Mouse (Mus musculus): ENCODE measurements at regions not wholly inside any gene's neighbourhood (a gene's known extent, or its start where the extent isn't known, plus 50 kb on each side); places are given as distances from the start of the nearest gene placed in this dataset.

GRCm38 (mm10) chr16:30852595-30852994 is 228.6 kb downstream of the Xxylt1 start:
- 61% methylated on average over 1 of the region's 1 CpGs for WGBS
- ATAC-seq (ENCODE audit: low read depth), result no peak
- H3K4me2 ChIP-seq (ENCODE audit: low read depth, low read length), result no peak overlapping the region

GRCm38 (mm10) chr16:30854716-30855115 is 226.5 kb downstream of the Xxylt1 start:
- no peak overlapping the region for H3K27ac ChIP-seq (replicated peaks; ENCODE audit: low read depth, low read length)
- DNase-seq (ENCODE audit: low spot score) (no peak), ATAC-seq (ENCODE audit: low read depth) (no peak)
- no peak overlapping the region for H3K4me3 ChIP-seq (ENCODE audit: low read depth, low read length)
- no peak overlapping the region for H3K9ac ChIP-seq (ENCODE audit: low read depth, low read length)
- H3K36me3 ChIP-seq (ENCODE audit: control insufficient read depth, insufficient read depth, low read length), result no peaks in the 10 kb centered on the region
- H3K27me3 ChIP-seq (replicated peaks; ENCODE audit: control insufficient read depth, insufficient read depth, low read length), result no peaks in the 10 kb centered on the region
- H3K4me2 ChIP-seq (ENCODE audit: low read depth, low read length), result no peak overlapping the region
- H3K4me1 ChIP-seq (ENCODE audit: control insufficient read depth, insufficient read depth, low read length), result no peaks in the 10 kb centered on the region
- H3K9me3 ChIP-seq (ENCODE audit: control insufficient read depth, low read length), result no peaks in the 10 kb centered on the region
- WGBS, result 78% methylated on average over 4 of the region's 4 CpGs

More at GRCm38 (mm10) chr16:30852595-30852994, 228.6 kb downstream of the Xxylt1 start:
- no peak for DNase-seq (ENCODE audit: low spot score)
- H3K9me3 ChIP-seq (ENCODE audit: control insufficient read depth, low read length), result no peaks in the 10 kb centered on the region
- no peak overlapping the region for H3K27ac ChIP-seq (replicated peaks; ENCODE audit: low read depth, low read length)
- H3K36me3 ChIP-seq (ENCODE audit: control insufficient read depth, insufficient read depth, low read length), result no peaks in the 10 kb centered on the region
- H3K4me1 ChIP-seq (ENCODE audit: control insufficient read depth, insufficient read depth, low read length), result no peaks in the 10 kb centered on the region
- no peak overlapping the region for H3K4me3 ChIP-seq (ENCODE audit: low read depth, low read length)
- no peaks in the 10 kb centered on the region for H3K27me3 ChIP-seq (replicated peaks; ENCODE audit: control insufficient read depth, insufficient read depth, low read length)
- no peak overlapping the region for H3K9ac ChIP-seq (ENCODE audit: low read depth, low read length)

GRCm38 (mm10) chr16:30857656-30858055 is 223.6 kb downstream of the Xxylt1 start:
- H3K27me3 ChIP-seq (replicated peaks; ENCODE audit: control insufficient read depth, insufficient read depth, low read length), result no peaks in the 10 kb centered on the region
- H3K4me1 ChIP-seq (ENCODE audit: control insufficient read depth, insufficient read depth, low read length), result no peaks in the 10 kb centered on the region
- no peak for DNase-seq (ENCODE audit: low spot score)
- no peak overlapping the region for H3K9ac ChIP-seq (ENCODE audit: low read depth, low read length)
- no peaks in the 10 kb centered on the region for H3K36me3 ChIP-seq (ENCODE audit: control insufficient read depth, insufficient read depth, low read length)
- no peak overlapping the region for H3K4me3 ChIP-seq (ENCODE audit: low read depth, low read length)
- H3K9me3 ChIP-seq (ENCODE audit: control insufficient read depth, low read length), result no peaks in the 10 kb centered on the region
- ATAC-seq (ENCODE audit: low read depth), result no peak
- no peak overlapping the region for H3K27ac ChIP-seq (replicated peaks; ENCODE audit: low read depth, low read length)
- 71% methylated on average over 2 of the region's 2 CpGs for WGBS
- H3K4me2 ChIP-seq (ENCODE audit: low read depth, low read length), result no peak overlapping the region

GRCm38 (mm10) chr16:30869136-30869909 is 211.9 kb downstream of the Xxylt1 start:
- no peaks in the 10 kb centered on the region for H3K36me3 ChIP-seq (ENCODE audit: control insufficient read depth, insufficient read depth, low read length)
- no peak overlapping the region for H3K4me2 ChIP-seq (ENCODE audit: low read depth, low read length)
- H3K27ac ChIP-seq (replicated peaks; ENCODE audit: low read depth, low read length), result no peak overlapping the region
- no peaks in the 10 kb centered on the region for H3K9me3 ChIP-seq (ENCODE audit: control insufficient read depth, low read length)
- H3K9ac ChIP-seq (ENCODE audit: low read depth, low read length), result no peak overlapping the region
- WGBS, result 88% methylated on average over 7 of the region's 7 CpGs
- no peak for DNase-seq (ENCODE audit: low spot score)
- peaks cover 9% of the 10 kb centered on the region; the same call in 1 of the 2 replicates for H3K4me1 ChIP-seq (ENCODE audit: control insufficient read depth, insufficient read depth, low read length)
- H3K4me3 ChIP-seq (ENCODE audit: low read depth, low read length), result no peak overlapping the region
- no peaks in the 10 kb centered on the region for H3K27me3 ChIP-seq (replicated peaks; ENCODE audit: control insufficient read depth, insufficient read depth, low read length)
- ATAC-seq (ENCODE audit: low read depth), result no peak

- H3K9ac ChIP-seq (ENCODE audit: low read depth, low read length), result no peak overlapping the region
- no peaks in the 10 kb centered on the region for H3K9me3 ChIP-seq (ENCODE audit: control insufficient read depth, low read length)
- H3K4me2 ChIP-seq (ENCODE audit: low read depth, low read length), result no peak overlapping the region
- no peak for ATAC-seq (ENCODE audit: low read depth)
- no peak overlapping the region for H3K4me3 ChIP-seq (ENCODE audit: low read depth, low read length)
- H3K4me1 ChIP-seq (ENCODE audit: control insufficient read depth, insufficient read depth, low read length), result peaks cover 9% of the 10 kb centered on the region; the same call in 1 of the 2 replicates
- peak; percentile 45 for DNase-seq (ENCODE audit: low spot score)
- no peak overlapping the region for H3K27ac ChIP-seq (replicated peaks; ENCODE audit: low read depth, low read length)
- WGBS, result 42% methylated on average over 14 of the region's 14 CpGs
- H3K36me3 ChIP-seq (ENCODE audit: control insufficient read depth, insufficient read depth, low read length), result no peaks in the 10 kb centered on the region
- no peaks in the 10 kb centered on the region for H3K27me3 ChIP-seq (replicated peaks; ENCODE audit: control insufficient read depth, insufficient read depth, low read length)
Observed at GRCm38 (mm10) chr16:30870110-30870509, 211.1 kb downstream of the Xxylt1 start.

GRCm38 (mm10) chr16:30870676-30871075 is 210.6 kb downstream of the Xxylt1 start:
- 13% methylated on average over 2 of the region's 2 CpGs for WGBS
- no peak overlapping the region for H3K4me3 ChIP-seq (ENCODE audit: low read depth, low read length)
- H3K4me2 ChIP-seq (ENCODE audit: low read depth, low read length), result no peak overlapping the region
- ATAC-seq (ENCODE audit: low read depth) (no peak), DNase-seq (ENCODE audit: low spot score) (no peak)
- H3K9me3 ChIP-seq (ENCODE audit: control insufficient read depth, low read length), result no peaks in the 10 kb centered on the region
- peaks cover 9% of the 10 kb centered on the region; the same call in 1 of the 2 replicates for H3K4me1 ChIP-seq (ENCODE audit: control insufficient read depth, insufficient read depth, low read length)
- H3K36me3 ChIP-seq (ENCODE audit: control insufficient read depth, insufficient read depth, low read length), result no peaks in the 10 kb centered on the region
- no peaks in the 10 kb centered on the region for H3K27me3 ChIP-seq (replicated peaks; ENCODE audit: control insufficient read depth, insufficient read depth, low read length)
- H3K9ac ChIP-seq (ENCODE audit: low read depth, low read length), result no peak overlapping the region
- H3K27ac ChIP-seq (replicated peaks; ENCODE audit: low read depth, low read length), result no peak overlapping the region

- Histone ChIP-seq H3K36me3 (ENCODE audit: control insufficient read depth, insufficient read depth, low read length) (no peaks in the 10 kb centered on the region), H3K4me2 (ENCODE audit: low read depth, low read length) (no peak overlapping the region), H3K9ac (ENCODE audit: low read depth, low read length) (no peak overlapping the region), H3K4me1 (ENCODE audit: control insufficient read depth, insufficient read depth, low read length) (peaks cover 9% of the 10 kb centered on the region; the same call in 1 of the 2 replicates), H3K27me3 (replicated peaks; ENCODE audit: control insufficient read depth, insufficient read depth, low read length) (no peaks in the 10 kb centered on the region), H3K4me3 (ENCODE audit: low read depth, low read length) (no peak overlapping the region), H3K9me3 (ENCODE audit: control insufficient read depth, low read length) (no peaks in the 10 kb centered on the region), H3K27ac (replicated peaks; ENCODE audit: low read depth, low read length) (no peak overlapping the region)
- ATAC-seq (ENCODE audit: low read depth) (no peak), DNase-seq (ENCODE audit: low spot score) (no peak)
- WGBS, result 90% methylated on average over 5 of the region's 5 CpGs
Observed at GRCm38 (mm10) chr16:30872147-30872546, 209.1 kb downstream of the Xxylt1 start.

- peaks cover 9% of the 10 kb centered on the region; the same call in 1 of the 2 replicates for H3K4me1 ChIP-seq (ENCODE audit: control insufficient read depth, insufficient read depth, low read length)
- no peaks in the 10 kb centered on the region for H3K9me3 ChIP-seq (ENCODE audit: control insufficient read depth, low read length)
- H3K4me2 ChIP-seq (ENCODE audit: low read depth, low read length), result 0 out of 2 replicates have a peak overlapping the region, but pooled peaks have one; percentile 8
- H3K27me3 ChIP-seq (replicated peaks; ENCODE audit: control insufficient read depth, insufficient read depth, low read length), result no peaks in the 10 kb centered on the region
- H3K27ac ChIP-seq (replicated peaks; ENCODE audit: low read depth, low read length), result no peak overlapping the region
- H3K9ac ChIP-seq (ENCODE audit: low read depth, low read length), result no peak overlapping the region
- H3K4me3 ChIP-seq (ENCODE audit: low read depth, low read length), result no peak overlapping the region
- ATAC-seq (ENCODE audit: low read depth), result peak; percentile 74
- WGBS, result 33% methylated on average over 26 of the region's 26 CpGs
- DNase-seq (ENCODE audit: low spot score), result peak; percentile 43
- H3K36me3 ChIP-seq (ENCODE audit: control insufficient read depth, insufficient read depth, low read length), result no peaks in the 10 kb centered on the region
Observed at GRCm38 (mm10) chr16:30873493-30874211, 207.6 kb downstream of the Xxylt1 start.
